Mouse (Mus musculus) embryo, embryonic 10 days (tissue): ENCODE measurements around the gene Tnfrsf18.

Source experiments
- DNase-seq: peaks from one replicate; pipeline ENCODE4 v3.0.0-alpha.2; 2015; ENCODE audit warnings: low spot score

Tnfrsf18 gene

DNA sequence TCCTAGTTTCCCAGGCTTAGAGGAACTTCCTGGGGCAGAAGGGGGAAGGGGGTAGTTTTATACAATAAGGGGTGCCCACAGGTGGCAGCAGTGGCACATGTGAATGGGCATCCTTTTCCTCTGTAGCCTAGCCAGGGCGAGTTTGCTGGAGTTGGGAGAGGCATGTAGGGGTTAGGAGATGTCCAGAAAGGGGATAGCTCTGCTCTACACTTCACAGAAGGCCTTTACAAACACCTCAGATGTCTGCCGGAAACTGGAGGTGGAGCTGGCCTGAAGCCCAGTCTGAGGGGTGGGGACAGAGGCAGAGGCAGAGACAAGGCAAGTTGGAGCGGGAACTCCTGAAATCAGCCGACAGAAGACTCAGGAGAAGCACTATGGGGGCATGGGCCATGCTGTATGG is at the start of gene Tnfrsf18:
Gene Tnfrsf18, plus strand, starts transcription at position 152 of the 400 bp plus-strand sequence.
- no peak for DNase-seq

DNA sequence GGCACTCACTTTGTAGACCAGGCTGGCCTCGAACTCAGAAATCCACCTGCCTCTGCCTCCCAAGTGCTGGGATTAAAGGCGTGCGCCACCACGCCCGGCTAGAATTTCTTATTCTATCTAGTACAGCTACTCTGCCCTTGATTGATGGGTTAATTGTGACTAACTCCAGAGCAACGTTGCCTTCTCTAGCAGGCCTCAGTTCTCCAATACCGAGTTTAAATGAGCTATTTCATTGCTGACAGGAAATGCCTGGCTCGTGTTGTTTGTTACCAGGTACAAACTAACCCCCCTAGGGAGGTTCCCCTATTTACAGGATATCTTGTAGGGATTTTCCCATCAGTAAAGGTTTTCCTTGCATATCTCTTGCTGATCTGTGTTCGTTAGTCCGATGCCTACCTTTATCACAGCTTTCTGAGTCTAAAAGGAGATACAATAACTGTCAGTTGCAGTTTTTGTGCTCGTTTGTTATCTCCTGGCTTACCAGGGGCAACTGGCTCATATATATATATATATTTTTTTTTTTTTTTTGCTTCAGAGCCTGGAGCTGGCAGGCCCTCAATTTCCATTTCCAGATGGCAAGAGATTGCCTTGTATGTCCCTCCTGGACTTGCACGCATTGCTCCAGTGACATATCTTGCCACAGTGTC is 44.4 kb upstream of the Tnfrsf18 start:
- DNase-seq = no peak

DNA sequence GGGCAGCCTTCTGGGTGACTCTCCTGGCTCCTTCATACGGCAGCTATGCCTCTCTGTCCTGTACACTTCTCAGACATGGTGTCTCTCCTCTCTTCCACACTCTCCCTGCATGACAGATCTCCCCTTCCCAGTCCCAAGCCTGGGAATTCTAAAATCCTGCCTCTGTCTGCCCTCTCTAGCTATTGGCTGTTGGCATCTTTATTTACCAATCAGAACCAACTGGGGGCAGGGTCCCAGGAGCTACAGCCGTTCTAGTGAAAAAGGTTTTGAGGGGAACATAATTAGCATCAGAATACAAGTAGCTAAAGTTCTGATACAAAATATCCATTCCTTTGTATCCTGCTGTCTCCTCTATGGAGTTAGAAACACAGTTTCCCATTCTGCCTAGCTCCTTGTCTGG is 42.2 kb upstream of the Tnfrsf18 start:
- DNase-seq = no peak

DNA sequence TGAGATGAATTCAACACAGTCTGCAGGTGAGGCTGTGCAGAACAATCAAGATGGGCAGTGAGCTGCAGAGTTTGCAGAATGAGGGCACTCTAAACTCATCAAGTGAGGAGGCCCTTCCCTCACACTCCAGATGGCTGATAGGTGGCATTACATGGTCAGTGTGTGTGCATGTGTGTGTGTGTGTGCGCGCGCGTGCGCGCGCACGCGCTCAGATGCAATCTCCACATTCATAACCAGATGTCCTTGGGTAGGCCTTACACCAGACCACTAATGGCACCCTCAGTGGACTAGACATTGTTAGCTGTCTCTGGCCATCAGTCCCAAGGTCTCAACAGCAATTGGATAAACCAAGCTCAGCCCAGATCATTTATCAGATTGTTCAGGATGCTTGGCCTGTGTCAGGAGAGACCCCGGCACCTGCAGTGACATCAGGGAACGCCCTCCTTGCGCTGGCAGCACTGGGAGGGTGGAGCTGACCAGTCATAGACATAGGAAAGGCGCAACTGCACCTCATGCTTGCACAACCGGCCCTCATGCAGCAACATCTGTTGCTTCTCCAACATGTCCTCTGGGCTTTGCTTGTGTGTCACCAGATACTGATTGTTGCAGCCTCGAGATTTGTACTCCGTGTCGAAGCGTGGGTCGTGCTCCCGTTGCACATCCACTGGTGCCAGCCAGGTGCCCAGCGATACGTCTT is 34.6 kb upstream of the Tnfrsf18 start:
- DNase-seq = peak; percentile 28

DNA sequence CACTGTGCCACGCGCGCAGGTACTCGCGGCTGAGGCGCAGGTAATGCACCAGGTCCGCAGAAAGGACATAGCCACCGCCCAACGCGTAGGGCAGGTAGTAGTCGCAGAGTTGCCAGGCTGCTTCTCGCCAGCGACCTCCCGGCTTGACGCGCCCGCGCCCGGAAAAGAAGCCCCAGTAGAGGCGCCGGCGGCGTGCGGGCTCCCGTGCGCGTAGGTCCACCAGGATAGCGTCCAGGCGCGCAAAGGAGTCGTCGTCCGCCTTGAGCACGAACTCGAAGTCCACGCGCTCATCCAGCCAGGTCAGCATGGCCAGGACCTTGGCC is 34.1 kb upstream of the Tnfrsf18 start:
- no peak for DNase-seq

DNA sequence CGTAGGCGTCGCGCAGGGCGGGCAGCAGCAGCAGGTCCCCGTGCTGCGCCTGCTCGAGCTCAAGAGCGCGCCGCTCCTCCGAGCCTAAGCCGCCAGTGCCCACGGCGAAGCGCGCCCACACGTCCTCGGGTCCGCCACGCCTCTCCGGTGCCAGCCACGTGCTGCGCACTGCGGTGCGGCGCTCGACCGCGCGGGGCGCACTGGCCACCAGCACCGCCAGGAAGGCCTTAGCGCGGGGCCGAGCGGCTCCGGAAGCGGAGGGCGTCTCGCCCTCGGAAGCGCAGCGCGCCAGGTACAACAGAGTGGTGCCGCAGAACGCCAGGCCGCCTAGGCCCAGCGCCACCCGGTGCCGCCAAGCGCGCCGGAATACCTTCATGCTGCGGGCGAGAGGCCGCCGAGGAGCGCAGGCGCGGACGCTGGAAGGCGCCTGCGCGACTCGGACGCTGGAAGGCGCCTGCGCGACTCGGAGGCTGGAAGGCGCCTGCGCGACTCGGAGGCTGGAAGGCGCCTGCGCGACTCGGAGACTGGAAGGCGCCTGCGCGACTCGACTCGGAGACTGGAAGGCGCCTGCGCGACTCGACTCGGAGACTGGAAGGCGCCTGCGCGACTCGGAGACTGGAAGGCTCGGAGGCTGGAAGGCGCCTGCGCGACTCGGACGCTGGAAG is 33.6 kb upstream of the Tnfrsf18 start, which contains the start of the genes B3galt6 and Sdf4:
Gene B3galt6, minus strand, starts transcription at position 409 of the 665 bp plus-strand sequence.
Gene Sdf4, plus strand, starts transcription at position 632 of the 665 bp plus-strand sequence.
- peak; percentile 87 for DNase-seq

DNA sequence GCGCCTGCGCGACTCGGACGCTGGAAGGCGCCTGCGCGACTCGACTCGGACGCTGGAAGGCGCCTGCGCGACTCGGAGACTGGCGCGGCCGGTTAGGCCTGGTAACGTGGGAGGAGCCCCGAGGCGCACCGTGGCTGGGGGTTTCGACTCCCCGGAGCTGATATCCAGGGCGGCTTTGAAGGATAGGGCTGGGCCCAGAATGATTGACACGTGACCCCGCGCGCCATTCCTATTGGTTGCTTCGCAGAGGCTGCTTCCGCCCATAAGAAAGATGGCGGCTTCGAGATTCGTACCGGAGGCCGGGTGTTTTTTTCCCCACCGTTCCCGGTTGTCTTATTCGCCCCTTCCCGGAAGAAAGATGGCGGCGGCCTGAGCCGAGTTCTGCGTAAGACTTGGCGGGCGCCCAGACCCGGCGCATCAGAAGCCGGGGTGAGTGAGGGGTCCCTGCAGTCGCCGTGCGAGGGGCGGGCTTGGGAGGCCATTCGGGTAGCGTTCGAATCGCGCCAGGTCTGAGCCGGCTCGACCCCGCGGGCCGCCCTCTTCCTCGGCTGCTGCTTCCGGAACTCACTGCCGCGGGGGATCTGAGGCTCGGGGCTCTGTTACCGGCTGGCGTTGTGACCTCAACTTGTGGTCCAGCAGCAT is 32.9 kb upstream of the Tnfrsf18 start:
- DNase-seq = peak; percentile 96

DNA sequence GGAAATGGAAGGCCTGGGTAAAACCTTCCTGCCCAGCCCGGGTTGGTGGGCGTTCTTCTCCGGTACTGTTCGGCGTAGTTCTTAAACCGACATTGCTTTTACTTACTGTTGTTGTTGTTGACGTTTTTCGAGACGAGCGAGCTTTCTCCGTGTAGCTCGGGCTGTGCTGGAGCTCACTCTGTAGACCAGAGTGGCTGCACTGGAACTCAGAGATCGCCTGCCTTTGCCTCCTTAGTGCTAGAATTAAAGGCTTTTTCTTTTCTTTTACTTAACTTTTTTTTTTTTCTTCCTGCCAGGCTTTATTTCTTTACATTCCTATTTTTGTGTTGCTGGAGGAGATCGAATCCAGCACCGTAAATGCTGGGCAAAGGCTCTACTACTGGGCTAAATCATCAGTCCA is 32.4 kb upstream of the Tnfrsf18 start:
- DNase-seq = no peak

DNA sequence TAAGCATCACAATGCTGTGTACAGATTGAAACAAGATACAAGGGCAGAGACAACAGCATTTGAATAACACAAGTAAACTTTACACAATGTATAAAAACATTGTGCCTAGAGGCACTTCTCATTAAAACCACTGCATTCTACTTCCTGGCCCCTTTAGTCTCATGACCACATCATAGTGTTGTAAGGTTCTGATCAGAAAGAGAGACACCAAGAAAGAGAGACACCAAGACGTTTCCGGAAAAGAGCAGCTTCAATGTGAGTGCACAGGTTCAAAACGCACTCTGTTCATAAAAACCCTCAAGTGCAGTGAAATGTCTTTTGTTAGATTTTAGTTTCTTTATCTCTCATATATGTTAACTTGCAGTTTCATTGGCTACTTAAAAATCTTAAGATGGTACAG is 21.9 kb upstream of the Tnfrsf18 start:
- DNase-seq = no peak

DNA sequence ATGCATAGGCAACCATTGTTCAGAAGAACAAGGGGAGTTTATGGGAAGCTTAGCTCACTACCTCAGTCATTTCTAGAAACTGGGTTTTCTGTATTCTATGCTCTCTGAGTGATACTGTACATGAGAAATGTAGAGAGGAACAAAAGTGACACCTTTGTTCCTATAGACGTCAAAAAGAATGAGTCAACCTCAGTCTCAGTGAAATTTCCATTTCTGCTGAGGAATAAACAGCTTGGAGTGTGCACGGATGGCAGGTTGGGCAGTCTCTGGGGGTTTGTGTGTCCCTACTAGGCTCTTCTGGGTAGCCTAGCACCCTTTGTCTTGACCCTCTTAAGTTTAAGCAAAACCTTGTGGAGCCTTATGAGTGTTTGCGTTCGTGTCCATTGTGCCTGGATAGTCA is 17.6 kb upstream of the Tnfrsf18 start:
- DNase-seq = no peak

DNA sequence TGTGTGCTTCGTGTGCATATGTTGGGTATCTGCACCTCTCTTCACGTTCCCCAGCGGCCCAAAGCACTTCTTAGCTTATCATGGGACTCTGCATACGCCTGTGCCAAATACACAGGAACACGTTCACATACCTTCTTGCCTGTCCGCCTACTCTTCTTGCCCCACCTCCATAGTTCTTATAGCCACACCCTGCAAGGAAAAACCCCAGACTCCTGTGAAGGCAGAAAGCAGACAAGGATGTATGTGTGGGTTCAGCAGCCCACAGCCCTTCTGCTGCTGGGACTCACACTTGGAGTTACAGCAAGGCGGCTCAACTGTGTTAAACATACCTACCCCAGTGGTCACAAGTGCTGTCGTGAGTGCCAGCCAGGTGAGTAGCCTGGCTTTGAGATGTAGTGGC is 12.3 kb upstream of the Tnfrsf18 start, which contains the start of gene Tnfrsf4:
Gene Tnfrsf4, plus strand, starts transcription at position 207 of the 400 bp plus-strand sequence.
- no peak for DNase-seq

DNA sequence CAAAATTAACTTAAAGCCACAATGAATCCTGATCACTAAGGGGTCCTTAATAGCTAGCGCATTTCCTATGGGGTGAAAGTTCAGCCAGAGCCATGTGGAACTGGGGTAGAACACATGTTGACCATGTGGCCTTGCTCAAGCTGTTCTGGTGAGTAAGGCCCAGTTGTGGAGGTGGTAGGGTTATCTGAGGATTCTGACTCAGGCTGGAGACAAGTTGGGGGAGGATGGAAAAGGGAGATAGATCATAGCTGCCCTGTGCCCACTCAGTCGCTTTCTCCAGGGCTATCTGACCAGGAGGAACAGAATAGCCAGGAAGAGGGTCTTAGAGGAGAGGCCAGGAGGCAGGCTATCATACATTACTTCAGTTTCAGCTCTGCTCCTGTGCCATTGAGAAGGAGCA is 11.5 kb upstream of the Tnfrsf18 start:
- no peak for DNase-seq

DNA sequence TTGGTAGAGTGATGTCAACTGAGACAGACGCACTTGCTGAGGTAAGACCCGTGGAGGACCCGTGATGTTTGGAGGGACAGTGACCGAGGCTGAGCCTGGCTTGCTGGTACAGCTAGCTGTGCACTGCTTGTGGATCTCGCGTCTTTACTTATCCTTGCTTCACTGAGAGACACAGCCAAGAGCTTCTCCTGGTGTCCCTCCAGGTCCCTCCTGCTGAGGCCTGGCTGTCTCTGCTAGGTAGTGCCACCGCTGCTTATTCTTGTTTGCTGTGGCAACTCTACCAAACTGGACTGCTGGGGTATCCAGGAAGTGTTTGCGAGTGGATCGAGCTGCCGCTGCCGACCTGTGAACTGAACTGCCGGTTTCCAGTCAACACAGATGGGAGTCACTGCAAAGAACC is 6.2 kb upstream of the Tnfrsf18 start:
- no peak for DNase-seq

DNA sequence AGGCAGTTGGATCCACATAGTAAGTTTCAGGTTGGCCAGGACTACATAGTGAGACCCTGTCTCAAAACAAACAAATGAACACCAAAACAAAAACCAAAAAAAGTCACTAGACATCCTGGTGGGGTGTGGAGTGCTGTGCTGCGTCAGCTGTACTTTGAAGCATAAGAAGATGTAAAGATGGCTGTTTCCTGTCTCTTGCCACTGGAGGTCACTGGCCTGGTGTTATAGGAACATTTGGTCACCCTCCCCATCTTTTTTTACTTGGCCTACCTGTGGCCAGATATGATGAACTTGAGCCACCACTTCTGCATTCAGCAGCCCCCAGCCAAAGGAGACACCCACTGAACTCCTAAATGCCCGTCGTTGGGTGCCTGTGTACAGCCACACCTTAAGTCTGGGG is 4.6 kb upstream of the Tnfrsf18 start:
- no peak for DNase-seq

DNA sequence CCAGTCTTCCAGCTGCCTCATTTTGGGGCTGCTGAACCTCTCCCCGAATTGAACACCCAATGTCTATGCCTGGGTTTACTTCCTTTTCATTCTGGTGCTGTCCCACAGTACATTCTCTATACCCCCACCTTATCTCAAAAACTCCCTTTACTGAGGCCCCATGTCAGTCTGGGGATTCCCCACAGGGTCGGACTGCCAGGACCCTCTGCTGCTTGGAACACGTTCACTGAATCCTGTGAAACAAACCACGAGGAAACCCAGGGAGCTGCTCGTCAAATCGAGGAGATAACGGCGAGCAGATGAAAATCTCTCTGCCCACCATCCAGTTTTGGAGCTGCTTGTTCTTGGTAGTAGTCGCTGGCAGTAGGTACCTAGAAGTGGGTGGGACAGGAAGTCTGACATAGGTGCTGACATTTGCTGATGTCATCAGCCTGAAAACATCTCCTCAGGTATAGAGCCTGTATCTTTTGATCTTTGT is 4.0 kb upstream of the Tnfrsf18 start:
- no peak for DNase-seq

DNA sequence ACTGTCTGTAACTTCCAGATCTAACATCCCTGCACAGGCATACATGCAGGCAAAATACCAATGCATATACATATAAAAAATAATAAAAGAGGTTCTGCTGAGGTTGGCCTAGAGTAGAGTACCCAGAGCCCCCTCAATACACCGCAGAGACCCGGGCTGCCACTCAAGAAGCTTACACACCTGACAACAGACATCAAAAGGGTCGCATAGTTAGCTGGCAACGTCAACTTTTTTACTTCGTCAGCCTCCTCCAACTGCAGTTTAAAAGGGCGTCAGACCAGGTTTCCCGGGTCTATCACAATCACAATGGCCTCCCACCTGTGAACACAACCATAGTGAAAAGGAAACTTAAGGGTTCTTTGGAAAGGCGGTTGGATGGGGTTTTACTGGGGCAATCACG is 2.4 kb upstream of the Tnfrsf18 start:
- no peak for DNase-seq

DNA sequence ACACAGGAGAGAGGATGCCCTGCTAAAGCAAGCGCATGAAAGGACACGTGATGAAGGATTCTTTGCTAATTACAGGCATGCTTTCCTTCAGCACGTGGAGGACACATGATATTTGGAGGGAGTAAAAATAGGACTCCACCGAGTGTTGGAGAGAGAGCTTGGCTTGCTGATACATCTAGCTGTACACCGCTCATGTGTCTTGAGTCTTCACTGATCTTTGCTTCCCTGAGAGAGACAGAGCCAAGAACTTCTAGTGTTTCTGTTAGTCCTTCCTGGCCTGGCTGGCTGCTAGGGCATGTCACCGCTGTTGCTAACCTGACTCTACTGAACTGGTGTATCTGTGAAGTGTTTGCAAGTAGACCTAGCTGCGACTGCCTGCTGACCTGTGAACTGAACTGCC is 1.8 kb upstream of the Tnfrsf18 start:
- DNase-seq = no peak

DNA sequence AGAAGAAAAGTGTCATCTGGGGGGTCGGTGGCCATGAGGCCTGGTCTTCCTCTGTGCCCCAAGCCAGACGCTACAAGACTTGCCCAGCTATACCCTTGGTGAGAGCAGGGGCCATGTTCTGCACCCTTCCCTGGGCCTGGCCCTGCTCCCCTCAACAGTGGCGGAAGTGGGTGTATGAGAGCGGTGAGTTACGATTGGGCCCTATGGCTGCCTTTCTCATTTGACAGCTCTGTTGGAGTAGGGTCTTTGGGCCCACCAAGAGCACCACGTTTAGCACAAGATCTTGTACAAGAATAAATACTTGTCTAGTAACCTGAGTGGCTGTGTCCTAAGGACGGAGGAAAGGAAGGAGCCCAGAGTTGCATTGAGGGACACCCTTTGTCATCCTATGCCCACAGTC is 2.6 kb downstream of the Tnfrsf18 start:
- no peak for DNase-seq

DNA sequence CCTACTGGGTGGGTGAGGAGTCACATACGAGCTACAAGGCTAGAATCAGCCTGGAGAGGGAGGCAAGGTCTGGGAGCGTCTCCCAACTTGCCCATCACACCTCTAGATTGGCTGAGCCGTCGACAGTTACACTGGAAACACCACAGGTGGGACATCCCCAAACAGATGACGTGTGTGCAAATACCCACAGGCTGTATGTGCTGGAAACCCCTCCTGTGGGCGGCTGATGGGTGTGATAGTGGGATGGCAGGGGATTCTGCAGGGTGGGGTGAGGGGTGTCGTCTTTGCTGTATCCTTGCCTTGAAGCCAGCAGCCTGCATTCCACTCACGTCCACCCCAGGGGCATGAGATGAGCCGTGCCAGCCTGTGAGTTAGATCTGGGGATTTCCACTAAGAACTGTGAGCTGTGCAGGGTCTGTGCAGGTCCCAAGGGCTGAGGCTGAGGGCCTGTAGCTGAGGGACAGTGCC is 4.7 kb downstream of the Tnfrsf18 start:
- no peak for DNase-seq

DNA sequence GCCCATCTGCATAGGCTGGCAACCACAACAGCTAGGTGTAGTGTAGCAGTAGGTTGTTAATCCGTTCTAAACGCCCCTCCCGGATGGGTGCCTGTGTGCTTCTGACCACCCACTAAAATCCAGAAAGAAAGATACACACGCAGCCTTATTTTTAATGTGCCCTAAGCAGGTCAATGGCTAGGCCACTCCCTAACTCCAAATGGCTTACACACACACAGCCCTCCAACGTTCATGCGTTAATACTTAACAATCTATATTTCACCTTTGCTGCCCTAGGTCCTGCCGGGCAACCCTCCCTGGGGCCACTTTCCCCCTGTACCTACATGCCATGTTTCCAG is 5.3 kb downstream of the Tnfrsf18 start:
- DNase-seq = no peak

DNA sequence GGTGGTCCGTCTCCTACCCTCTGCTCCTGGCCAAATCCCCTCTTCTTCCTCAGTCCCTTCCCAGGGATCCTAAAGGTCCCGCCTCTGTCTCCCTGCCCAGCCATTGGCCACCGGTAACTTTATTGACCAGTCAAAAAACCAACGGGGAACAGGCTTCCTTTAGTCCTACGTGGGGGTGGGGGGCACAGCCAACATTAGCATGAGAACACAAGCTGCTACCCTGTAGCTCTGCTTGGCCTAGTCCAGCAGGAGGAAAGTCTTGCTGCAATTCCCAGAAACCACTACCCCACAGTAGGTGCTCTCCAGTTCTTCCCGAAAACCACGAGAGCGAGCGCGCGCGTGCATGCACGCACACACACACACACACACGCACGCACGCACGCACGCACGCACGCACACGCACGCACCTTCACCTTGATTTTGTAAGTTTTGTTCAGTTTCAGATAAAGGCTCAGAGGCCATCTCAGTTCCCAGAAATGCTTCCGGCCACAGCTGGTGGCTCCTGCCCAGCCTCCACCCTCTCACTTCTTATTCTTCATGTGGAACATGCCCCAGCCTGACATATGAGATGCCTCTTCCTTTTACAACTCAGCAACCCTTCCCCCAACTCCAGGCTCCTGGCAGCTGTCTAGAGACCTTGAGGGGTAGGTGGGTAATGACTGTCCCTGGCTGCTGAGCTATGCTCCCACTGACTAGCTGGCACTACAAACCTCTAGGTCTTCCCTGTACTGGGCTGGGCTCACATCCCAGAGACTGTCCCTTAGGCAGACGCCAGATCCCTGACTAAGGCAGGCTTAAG is 5.8 kb downstream of the Tnfrsf18 start:
- peak; percentile 86 for DNase-seq

DNA sequence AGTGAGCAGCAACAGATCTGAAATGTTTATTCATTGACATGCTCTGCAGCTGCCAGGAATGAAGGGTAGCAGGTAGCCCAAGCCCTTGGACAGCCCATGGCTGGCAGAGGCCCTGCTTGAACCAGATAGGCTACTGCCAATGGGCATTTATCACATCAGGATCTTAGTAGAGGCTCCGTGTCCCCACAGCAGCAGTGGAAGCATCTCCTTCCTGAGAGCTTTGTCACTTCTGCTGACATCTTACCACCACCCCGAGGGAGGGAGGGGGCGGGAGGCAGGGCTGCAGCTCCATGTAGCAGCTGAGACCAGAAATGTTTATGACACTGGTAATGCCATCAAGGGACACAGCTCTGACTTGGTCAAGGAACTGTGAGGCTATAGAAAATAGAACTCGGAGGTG is 6.9 kb downstream of the Tnfrsf18 start:
- no peak for DNase-seq
